Mouse (Mus musculus) right cerebral cortex, postnatal 25 days (tissue): ENCODE data around the gene Sox15.
"Not testable (repeated sequence)": the region's sequence is repeated elsewhere in the genome, so short reads cannot be mapped to it uniquely, and the experiment has no call there.

Experiments used
- DNase-seq: peaks from one replicate; pipeline ENCODE4 v3.0.0; 2022

Gene Sox15

GRCm38 (mm10) chr11:69655264-69656064 lies at the start of gene Sox15:
Gene Sox15 (plus strand): TSS chr11:69655314.
- peak; percentile 74 for DNase-seq

- DNase-seq, result peak; percentile 83
Observed at GRCm38 (mm10) chr11:69605726-69606490, 49.2 kb upstream of the Sox15 start, which contains the start of gene Atp1b2. Gene Atp1b2 (minus strand): TSS chr11:69605942.

- DNase-seq, result no peak
Observed at GRCm38 (mm10) chr11:69606491-69606795, 48.7 kb upstream of the Sox15 start.

- DNase-seq, result no peak
Observed at GRCm38 (mm10) chr11:69606832-69607231, 48.3 kb upstream of the Sox15 start.

GRCm38 (mm10) chr11:69608525-69608924 lies 46.6 kb upstream of the Sox15 start:
- no peak for DNase-seq

- no peak for DNase-seq
Observed at GRCm38 (mm10) chr11:69609416-69609815, 45.7 kb upstream of the Sox15 start.

GRCm38 (mm10) chr11:69610899-69611298 lies 44.2 kb upstream of the Sox15 start:
- DNase-seq, result no peak

GRCm38 (mm10) chr11:69613553-69614256 lies 41.4 kb upstream of the Sox15 start:
- peak; percentile 54 for DNase-seq

GRCm38 (mm10) chr11:69614257-69614588 lies 40.9 kb upstream of the Sox15 start:
- DNase-seq, result not testable (repeated sequence)

- DNase-seq, result no peak
Observed at GRCm38 (mm10) chr11:69616781-69617180, 38.3 kb upstream of the Sox15 start.

GRCm38 (mm10) chr11:69617805-69618204 lies 37.3 kb upstream of the Sox15 start, which contains the start of gene Shbg:
Gene Shbg (minus strand): TSS chr11:69617905.
- no peak for DNase-seq

GRCm38 (mm10) chr11:69620394-69621081 lies 34.6 kb upstream of the Sox15 start:
- DNase-seq, result no peak

- no peak for DNase-seq
Observed at GRCm38 (mm10) chr11:69621571-69622268, 33.4 kb upstream of the Sox15 start, which contains the start of gene Sat2. Gene Sat2 (plus strand): TSS chr11:69622024.

- DNase-seq, result no peak
Observed at GRCm38 (mm10) chr11:69622406-69622805, 32.7 kb upstream of the Sox15 start.

GRCm38 (mm10) chr11:69623006-69623405 lies 32.1 kb upstream of the Sox15 start:
- DNase-seq, result no peak

- DNase-seq, result not testable (repeated sequence)
Observed at GRCm38 (mm10) chr11:69624339-69624738, 30.8 kb upstream of the Sox15 start.

GRCm38 (mm10) chr11:69628286-69628685 lies 26.8 kb upstream of the Sox15 start:
- peak; percentile 53 for DNase-seq

GRCm38 (mm10) chr11:69629802-69630201 lies 25.3 kb upstream of the Sox15 start:
- no peak for DNase-seq

GRCm38 (mm10) chr11:69632284-69633089 lies 22.6 kb upstream of the Sox15 start, which contains the start of gene Fxr2:
Gene Fxr2 (plus strand): TSS chr11:69632990.
- DNase-seq, result peak; percentile 100

- DNase-seq, result no peak
Observed at GRCm38 (mm10) chr11:69633128-69633866, 21.8 kb upstream of the Sox15 start.
